Mouse (Mus musculus) heart, adult 2 months (tissue): Measurements from ENCODE around the gene 2610318N02Rik.
A peak's percentile ranks its signal among the peaks of the same experiment; 100 is the strongest.

Experiments
- EP300 ChIP-seq: fragments of 200-500 bp; IDR thresholded peaks from 2 replicates; pipeline ENCODE4 v1.6.1; 2011; ENCODE audit warnings: low read depth, low read length, control low read depth; ENCODE audit not compliant: insufficient read depth
- POLR2A ChIP-seq: fragments of 200-500 bp; IDR thresholded peaks from 2 replicates; pipeline ENCODE4 v1.6.1; 2011; ENCODE audit warnings: mild to moderate bottlenecking, low read depth, low read length, control low read depth; ENCODE audit not compliant: insufficient read depth

DNA sequence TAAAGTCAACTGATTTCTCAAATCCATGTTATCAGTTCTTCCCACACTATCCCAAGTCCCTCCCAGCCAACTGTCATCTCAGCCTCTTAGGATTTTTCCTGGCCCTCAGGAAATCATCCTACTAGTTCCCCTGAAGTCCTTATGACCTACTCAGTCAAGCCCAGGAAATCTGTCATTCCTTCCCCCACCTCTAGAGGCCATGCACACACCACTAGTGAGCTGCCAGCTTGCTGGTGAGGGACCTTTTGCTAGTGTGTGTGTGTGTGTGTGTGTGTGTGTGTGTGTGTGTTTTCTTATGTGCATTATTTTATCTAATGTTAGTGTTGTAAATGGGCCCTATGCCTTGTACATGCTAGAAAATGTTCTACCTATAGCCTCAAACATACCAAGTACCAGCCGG is 2.3 kb upstream of the 2610318N02Rik start:
- TF ChIP-seq POLR2A (no peak), EP300 (0 out of 2 replicates have a peak, but pooled peaks have one; percentile 25)
